Mouse (Mus musculus) heart, postnatal 25 days (tissue): ENCODE data around the gene Maneal. TPM values are rescaled to one million over a fixed set of nuclear protein-coding genes. Genes with fewer than 3 reads are reported as not detected.

Experiments
- DNase-seq: peaks from one replicate; pipeline ENCODE4 v3.0.0; 2022; ENCODE audit warnings: low spot score
- intact Hi-C: fragments of 180-260 bp; cut with DNase I; formaldehyde crosslinking; loops from one replicate; pipeline ENCODE4 v1.15.1; 2025
- total RNA-seq, 2 experiments: library from RNA; stranded (reverse); gene quantifications; 2 replicates each; pipeline ENCODE4 v1.2.3; 2021

The Maneal gene
- under 1 TPM; 0.08 to 0.29 TPM for total RNA-seq

GRCm38 (mm10) chr4:124861283-124862188 lies at the start of gene Maneal:
Maneal (minus strand) TSS chr4:124862171.
- no peak for DNase-seq
- intact Hi-C loops = loop anchor here (5.0 kb wide), 1 partner anchor 76 kb away; the partner anchor contains the start of genes 9930104L06Rik and Cdca8

- intact Hi-C loops = no loop called here
- no peak for DNase-seq
Measured at GRCm38 (mm10) chr4:124905971-124906822, 44.2 kb upstream of the Maneal start.

GRCm38 (mm10) chr4:124905417-124905816 lies 43.4 kb upstream of the Maneal start:
- intact Hi-C loops = no loop called here
- no peak for DNase-seq

DNA sequence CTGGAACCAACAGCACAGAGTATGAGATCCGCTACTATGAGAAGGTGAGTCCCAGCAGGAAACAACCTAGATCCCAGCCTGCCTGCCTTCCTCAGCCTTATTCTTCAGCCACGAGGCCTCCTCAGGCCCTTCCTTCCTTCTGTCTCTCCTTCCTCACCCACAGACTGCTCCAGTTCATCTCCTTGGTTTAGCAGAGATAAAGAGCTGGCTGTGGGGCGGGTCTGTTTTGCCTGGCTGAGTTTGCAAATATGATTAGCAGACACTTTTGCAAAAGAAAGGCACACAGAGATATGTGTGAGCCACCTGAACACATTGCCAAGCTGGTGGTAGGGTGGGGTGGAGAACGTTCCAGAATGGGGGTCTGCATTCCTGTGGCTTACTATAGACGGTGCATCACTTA lies 37.9 kb upstream of the Maneal start:
- intact Hi-C loops = no loop called here
- DNase-seq = no peak

DNA sequence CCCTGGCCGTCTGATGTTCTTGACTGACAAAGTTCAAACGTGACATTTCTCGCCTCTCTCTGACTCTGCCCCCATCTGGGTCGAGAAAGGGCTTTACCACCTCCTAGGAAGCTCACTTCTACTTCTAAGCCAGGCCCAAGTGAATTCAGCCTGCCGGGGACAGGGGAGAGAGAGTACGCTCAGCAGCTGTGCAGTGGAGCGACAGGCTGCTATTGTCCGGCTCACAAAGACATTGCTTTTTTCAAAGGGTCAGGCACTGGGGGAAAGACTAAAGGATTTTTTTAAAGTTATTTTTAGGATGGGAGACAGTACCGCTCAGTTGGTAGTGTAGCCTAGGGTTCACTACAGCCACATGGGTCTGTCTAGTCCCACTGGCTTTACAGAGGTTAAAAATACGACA lies 36.5 kb upstream of the Maneal start:
- intact Hi-C loops = no loop called here
- DNase-seq = no peak

DNA sequence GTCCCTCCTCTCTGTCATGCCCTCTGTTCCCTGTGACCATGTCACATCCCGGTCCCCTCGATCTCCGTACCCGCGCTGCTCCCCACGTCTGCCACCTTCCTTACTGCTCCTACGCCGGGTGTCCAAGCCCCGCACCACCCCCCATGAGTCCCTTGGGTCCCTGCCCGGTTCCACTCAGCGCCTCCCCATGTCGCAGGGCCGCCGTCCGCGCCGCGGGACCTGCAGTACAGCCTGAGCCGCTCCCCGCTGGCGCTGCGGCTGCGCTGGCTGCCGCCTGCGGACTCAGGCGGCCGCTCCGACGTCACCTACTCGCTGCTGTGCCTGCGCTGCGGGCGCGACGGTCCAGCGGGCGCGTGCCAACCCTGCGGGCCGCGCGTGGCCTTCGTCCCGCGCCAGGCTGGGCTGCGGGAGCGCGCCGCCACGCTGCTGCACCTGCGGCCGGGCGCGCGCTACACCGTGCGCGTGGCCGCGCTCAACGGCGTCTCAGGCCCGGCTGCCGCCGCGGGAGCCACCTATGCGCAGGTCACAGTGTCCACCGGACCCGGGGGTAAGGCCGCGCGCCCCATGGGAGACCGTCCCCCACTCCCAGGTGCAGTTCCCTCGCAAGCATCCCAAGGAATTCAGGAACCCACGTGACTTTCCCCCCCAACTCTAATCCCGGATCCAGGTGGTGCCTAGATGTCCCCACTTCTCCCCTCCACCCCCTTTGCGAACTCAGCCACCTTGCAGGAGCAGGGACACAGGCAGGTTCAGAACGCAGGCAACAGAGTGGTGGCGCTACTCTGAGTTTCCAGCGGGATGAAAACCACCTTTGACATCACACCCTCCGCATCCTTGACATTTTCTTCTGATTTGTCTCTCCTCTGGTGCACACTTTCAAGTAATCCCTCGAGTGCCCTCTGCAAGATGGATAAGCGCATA lies 32.8 kb upstream of the Maneal start:
- DNase-seq = no peak
- intact Hi-C loops = no loop called here

DNA sequence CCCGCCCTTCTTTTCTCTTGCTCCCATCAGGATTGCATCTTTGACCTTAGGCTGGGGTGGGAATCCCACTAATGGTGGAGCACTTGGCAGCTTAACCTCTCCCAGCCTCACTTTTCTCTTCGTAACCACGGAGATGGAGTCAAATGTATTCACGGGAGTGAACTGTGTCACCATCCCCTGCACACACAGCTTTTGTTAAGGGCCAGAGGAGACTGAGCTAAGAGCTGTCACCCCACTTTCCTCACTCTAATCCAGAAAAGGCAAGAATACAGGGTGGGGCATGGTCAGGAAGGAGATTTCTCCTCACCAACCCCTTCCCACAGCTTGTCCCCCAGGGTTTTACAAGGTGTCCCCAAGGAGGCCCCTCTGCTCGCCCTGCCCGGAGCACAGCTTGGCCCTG lies 31.8 kb upstream of the Maneal start:
- DNase-seq = no peak
- intact Hi-C loops = no loop called here

- no peak for DNase-seq
- intact Hi-C loops = no loop called here
Measured at GRCm38 (mm10) chr4:124890831-124891230, 28.9 kb upstream of the Maneal start.

GRCm38 (mm10) chr4:124889935-124890334 lies 28.0 kb upstream of the Maneal start:
- no peak for DNase-seq
- intact Hi-C loops = no loop called here

DNA sequence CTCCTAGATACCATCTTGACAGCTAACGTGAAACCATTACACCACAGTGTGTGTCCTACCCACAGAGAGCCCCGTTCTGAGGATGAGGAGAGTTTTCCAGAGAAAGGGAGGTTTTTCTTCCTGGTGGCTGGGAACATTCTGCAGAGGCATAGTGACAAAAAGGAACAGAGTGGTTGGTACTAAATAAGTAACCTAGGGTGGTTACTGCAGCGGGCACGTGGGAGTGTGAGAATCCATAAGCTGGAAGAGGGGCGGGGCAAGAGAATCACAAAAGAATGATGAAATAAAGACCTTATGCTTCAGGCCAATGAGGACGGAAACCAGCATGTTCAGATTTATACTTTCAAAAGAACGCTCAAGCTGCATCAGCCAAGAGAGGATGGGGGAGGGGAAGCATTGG lies 26.7 kb upstream of the Maneal start:
- no peak for DNase-seq
- intact Hi-C loops = no loop called here

- DNase-seq = no peak
- intact Hi-C loops = no loop called here
Measured at GRCm38 (mm10) chr4:124882151-124882729, 20.3 kb upstream of the Maneal start.

GRCm38 (mm10) chr4:124881341-124881908 lies 19.5 kb upstream of the Maneal start:
- DNase-seq = no peak
- intact Hi-C loops = no loop called here

DNA sequence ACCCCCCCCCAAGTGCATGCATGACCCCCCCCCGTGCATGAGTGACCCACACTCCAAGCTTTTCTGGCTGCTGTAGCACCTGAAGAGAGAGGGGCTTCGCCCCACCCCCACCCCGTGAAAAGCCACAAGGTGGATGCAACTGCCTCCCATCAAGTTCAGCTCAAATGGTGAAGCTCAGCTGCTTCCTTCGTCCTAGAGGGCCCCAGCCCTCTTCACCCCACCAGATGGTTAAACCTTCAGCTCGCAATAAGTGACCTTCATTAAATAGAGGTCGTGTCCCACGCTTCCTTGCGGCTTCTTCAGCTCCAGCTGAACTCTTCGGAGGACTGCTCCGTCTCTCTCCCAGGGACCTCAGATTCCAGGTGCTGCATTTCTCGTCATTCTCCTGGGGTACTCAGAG lies 18.6 kb upstream of the Maneal start, which contains the start of gene Epha10:
Gene Epha10, plus strand, starts transcription at position 301 of the 400 bp plus-strand sequence.
- intact Hi-C loops = no loop called here

GRCm38 (mm10) chr4:124872719-124873118 lies 10.7 kb upstream of the Maneal start:
- no peak for DNase-seq
- intact Hi-C loops = no loop called here

More for the DNA sequence above, 18.6 kb upstream of the Maneal start, which contains the start of gene Epha10:
- no peak for DNase-seq

DNA sequence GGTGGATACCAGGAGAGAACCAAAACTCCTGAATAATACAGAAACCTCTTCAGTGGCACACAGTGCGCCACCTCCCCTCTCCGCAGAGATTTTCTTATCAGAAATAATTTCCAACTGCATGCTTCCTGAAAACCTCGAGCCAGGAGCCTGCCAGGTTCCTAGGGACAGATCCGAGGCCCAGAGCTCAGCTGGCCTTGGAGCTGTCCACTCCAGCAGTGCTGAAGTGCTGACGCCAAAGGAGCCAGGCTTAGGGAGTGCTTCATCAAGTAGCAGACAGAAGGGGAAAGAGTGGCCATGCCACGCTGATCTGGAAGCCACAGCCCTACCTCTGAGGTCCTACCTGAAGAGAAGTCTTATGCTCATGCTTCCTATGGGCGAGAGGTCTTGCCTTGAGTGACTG lies 1.5 kb downstream of the Maneal start:
- no peak for DNase-seq
- intact Hi-C loops = loop anchor here (5.0 kb wide), 1 partner anchor 77 kb away; the partner anchor contains the start of genes 9930104L06Rik and Cdca8

- intact Hi-C loops = loop anchor here (10.0 kb wide), 1 partner anchor 206 kb away; the partner anchor contains the start of genes Dnali1 and Snip1
- no peak for DNase-seq
Measured at GRCm38 (mm10) chr4:124858370-124858769, 3.6 kb downstream of the Maneal start.

DNA sequence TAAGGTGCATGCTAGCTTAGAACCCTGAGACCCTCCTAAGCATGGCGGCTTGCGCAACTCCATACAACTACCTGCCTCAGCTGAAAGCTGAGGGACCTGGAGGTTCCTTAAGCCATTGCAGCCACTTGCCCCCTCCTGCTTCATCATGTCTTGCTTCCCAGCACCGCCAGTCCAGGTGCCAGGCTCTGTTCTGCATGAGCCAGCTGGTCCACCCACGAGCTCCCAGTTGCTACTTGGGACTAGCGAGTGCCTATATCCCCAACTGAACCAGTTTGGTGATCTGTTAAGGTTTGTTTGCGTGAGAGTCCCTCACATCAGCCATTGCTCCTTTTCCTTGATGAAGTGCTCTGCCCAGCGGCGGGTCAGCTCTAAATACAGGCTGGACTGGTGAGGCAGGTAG lies 5.7 kb downstream of the Maneal start:
- intact Hi-C loops = loop anchor here (10.0 kb wide), 1 partner anchor 209 kb away; the partner anchor contains the start of genes Dnali1 and Snip1

DNA sequence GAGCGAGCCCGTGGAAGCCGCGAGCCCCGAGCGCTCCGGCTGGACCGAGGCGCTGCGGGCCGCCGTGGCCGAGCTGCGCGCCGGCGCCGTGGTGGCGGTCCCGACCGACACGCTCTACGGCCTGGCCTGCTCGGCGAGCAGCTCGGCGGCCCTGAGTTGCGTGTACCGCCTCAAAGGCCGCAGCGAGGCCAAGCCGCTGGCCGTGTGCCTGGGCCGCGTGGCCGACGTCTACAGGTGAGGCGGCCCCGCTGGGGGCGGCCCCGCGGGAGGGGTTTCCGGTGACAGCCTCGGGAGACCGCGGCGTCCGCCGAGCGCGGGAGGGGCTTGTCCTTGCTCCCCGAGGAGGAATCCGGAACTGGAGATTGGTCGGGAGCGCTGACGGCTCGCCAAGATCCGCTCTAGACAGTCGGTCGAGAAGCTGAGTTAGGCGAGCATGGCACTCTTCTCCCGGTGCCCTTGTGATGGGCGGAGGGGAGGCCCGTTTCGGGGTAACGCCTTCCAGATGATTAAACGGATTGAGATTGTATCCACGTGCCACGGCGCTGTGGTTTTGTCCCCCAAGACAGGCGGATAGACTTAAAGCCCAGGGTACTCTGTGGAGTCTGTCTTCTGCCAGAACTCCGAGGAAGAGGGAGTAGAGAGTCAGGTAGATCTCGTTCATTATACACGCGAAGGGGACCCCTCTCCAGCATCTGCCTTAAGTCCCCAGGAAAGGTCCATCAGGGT lies 10.9 kb downstream of the Maneal start, which contains the start of gene 1110065P20Rik:
Gene 1110065P20Rik, minus strand, starts transcription at position 264 of the 726 bp plus-strand sequence.
- peak; percentile 66 for DNase-seq
- intact Hi-C loops = loop anchor here (2.0 to 10.0 kb wide), 2 partner anchors 136 to 214 kb away; partner anchors contain the start of genes Dnali1, Sf3a3 and Snip1

More for the DNA sequence above, 5.7 kb downstream of the Maneal start:
- DNase-seq = no peak
